Mouse (Mus musculus): ENCODE data around the gene Hcst.

DNA sequence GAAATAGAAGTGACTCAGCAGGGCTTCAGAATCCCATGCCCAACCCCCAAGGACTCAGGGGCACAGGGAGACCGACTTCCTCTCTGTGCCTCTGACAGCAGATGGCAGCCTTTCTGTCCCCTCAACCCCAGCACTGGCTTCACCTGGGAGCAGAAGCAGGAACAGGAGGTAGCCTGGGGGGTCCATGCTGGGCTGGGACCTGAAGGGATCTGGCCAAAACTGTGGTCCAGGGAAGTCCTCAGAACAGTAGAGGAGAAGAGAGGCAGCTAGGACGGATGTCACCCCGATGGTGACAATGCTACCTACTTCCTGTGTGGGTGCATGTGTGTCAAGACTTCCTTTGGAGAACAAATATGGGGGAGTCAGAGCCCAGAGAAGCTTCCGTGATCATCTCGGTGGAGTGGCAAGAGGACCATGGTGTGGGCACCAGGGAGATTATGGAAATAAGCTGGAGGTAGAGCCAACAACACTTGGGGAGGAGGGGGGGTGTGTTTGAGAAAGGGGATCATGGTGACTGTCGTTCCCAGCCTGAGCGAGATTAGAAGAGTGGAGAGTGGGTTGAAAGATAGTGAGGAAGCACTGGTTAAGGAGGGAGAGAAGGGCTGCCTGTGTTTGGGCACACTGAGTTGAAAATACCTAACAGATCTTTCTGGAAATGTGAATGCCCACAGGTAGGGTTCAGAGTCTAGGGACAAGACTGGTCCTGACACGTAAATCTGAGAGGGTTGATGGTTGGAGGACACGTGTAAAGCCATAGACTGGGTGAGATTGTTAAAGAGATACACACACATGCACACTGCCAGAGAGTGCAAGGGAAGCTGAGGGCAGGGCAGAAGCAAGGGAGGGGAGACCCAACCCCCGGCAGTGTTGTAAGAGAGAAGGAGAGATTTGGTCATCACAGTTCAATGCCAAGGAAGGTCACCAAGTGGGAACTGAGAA is at the start of gene Hcst:
- TF ChIP-seq CTCF (IDR thresholded peaks at IDR 0.05; ENCODE audit: low read depth) (no peak), EP300 (IDR thresholded peaks at IDR 0.05; ENCODE audit: low read depth) (no peak)
